Mouse (Mus musculus) G1E (cell line): Measurements from ENCODE around the gene Gm21973.

ENCODE experiments used
- CTCF ChIP-seq: IDR thresholded peaks from 2 replicates; pipeline ENCODE4 v1.5.1; 2012; ENCODE audit warnings: low read depth, low read length, inconsistent platforms, mixed read lengths
- GATA1 ChIP-seq: IDR thresholded peaks from 2 replicates; pipeline ENCODE4 v1.6.1; 2012; ENCODE audit warnings: borderline replicate concordance, low read length, inconsistent platforms, mixed read lengths
- GATA2 ChIP-seq: IDR thresholded peaks from 2 replicates; pipeline ENCODE4 v1.6.1; 2012; ENCODE audit warnings: low read depth, low read length, inconsistent platforms, borderline replicate concordance

GRCm38 (mm10) chr15:10330626-10331025, 5.4 kb downstream of the Gm21973 start:
- TF ChIP-seq CTCF (no peak), GATA2 (no peak), GATA1 (no peak)
